Mouse (Mus musculus) heart, postnatal 0 days (tissue): ENCODE data around the gene Ei24. TPM values are rescaled to one million over a fixed set of nuclear protein-coding genes. Genes with fewer than 3 reads are reported as not detected.

ENCODE experiments used
- ATAC-seq: fragments of 200-750 bp; cut with Nextera tagmentation; 2 replicates; pipeline ENCODE4 v1.8.0; 2017; ENCODE audit warnings: low read depth, moderate number of reproducible peaks, moderate library complexity; ENCODE audit not compliant: insufficient read depth
- DNase-seq: peaks from one replicate; pipeline ENCODE4 v3.0.0-alpha.2; 2016; ENCODE audit warnings: low spot score
- H3K27ac ChIP-seq: fragments of 300-500 bp; sonication (generic); 2 replicates; pipeline ENCODE4 v1.5.1; 2014; ENCODE audit warnings: low read depth, mild to moderate bottlenecking
- H3K27me3 ChIP-seq: fragments of 300-500 bp; sonication (generic); 2 replicates; pipeline ENCODE4 v1.6.1; 2014; ENCODE audit warnings: low read length, mixed read lengths; ENCODE audit not compliant: control insufficient read depth, insufficient read depth
- H3K36me3 ChIP-seq: fragments of 300-500 bp; sonication (generic); replicated peaks from 2 replicates; pipeline ENCODE4 v1.6.1; 2014; ENCODE audit warnings: low read length, mixed read lengths; ENCODE audit not compliant: control insufficient read depth, insufficient read depth
- H3K4me1 ChIP-seq: fragments of 300-500 bp; sonication (generic); 2 replicates; pipeline ENCODE4 v1.6.1; 2014; ENCODE audit warnings: antibody characterized with exemption; ENCODE audit not compliant: control insufficient read depth, insufficient read depth
- H3K4me2 ChIP-seq: fragments of 300-500 bp; sonication (generic); 2 replicates; pipeline ENCODE4 v1.6.1; 2014; ENCODE audit warnings: low read depth, mild to moderate bottlenecking, low read length, moderate library complexity
- H3K4me3 ChIP-seq: fragments of 300-500 bp; sonication (generic); 2 replicates; pipeline ENCODE4 v1.5.1; 2014; ENCODE audit warnings: low read depth, low read length
- H3K9ac ChIP-seq: fragments of 300-500 bp; sonication (generic); replicated peaks from 2 replicates; pipeline ENCODE4 v1.6.1; 2014; ENCODE audit warnings: low read depth, low read length, mixed read lengths
- H3K9me3 ChIP-seq: fragments of 300-500 bp; sonication (generic); replicated peaks from 2 replicates; pipeline ENCODE4 v1.6.1; 2016; ENCODE audit warnings: low read length; ENCODE audit not compliant: control insufficient read depth
- CTCF ChIP-seq: IDR thresholded peaks from 2 replicates; pipeline ENCODE4 v1.5.1; 2016; ENCODE audit warnings: antibody characterized with exemption, control low read depth, low read depth
- EP300 ChIP-seq: IDR thresholded peaks from 2 replicates; pipeline ENCODE4 v1.6.1; 2016; ENCODE audit warnings: antibody characterized with exemption, low read depth
- WGBS: fragments of 180-500 bp; shearing (Covaris S2); extraction: QIAGEN DNeasy Blood & Tissue Kit; methylation state at CpG from one replicate; pipeline ENCODE4 v1.1.7; 2014; 5-methylcytosine and 5-hydroxymethylcytosine counted together
- polyA plus RNA-seq: library from polyadenylated mRNA; unstranded; fragments of >200 nt; fragmentation: Nextera tagmentation; extraction: Ambion mirVana; gene quantifications from 2 replicates; pipeline ENCODE4 v1.2.1, GENCODE M21; 2015
- total RNA-seq: library from RNA; depleted of rRNA; stranded (reverse); fragments of >200 nt; gene quantifications from 2 replicates; pipeline ENCODE4 v1.2.3, GENCODE M21; 2014; ENCODE audit warnings: low replicate concordance; rRNA removed

Ei24 gene
- total and polyA plus RNA-seq, 2 experiments from 2014 or later, result 71.7 to 87.3 TPM

DNA sequence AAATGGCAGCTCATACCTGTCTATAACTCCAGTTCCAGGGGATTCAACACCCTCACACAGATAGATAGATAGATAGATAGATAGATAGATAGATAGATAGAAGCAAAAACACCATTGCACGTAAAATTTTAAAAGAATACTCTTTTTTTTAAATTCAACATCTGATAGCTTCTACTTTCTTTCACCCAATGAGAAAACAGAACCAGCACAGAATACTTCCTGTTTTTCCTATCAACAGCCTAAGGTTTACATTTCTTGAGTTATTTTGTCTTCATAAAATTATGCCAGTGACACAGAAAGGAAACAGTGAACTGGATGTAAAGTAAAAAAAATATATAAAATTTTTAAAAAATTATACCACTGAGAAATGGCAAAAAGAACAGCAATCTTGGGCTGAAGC is 32.8 kb downstream of the Ei24 start:
- Histone ChIP-seq H3K4me2 (no peak overlapping the region), H3K27ac (no peak overlapping the region), H3K9ac (no peak overlapping the region), H3K9me3 (no peaks in the 10 kb centered on the region), H3K36me3 (peaks cover 39% of the 10 kb centered on the region), H3K4me1 (peaks cover 15% of the 10 kb centered on the region), H3K4me3 (no peak overlapping the region), H3K27me3 (no peaks in the 10 kb centered on the region)
- no peak for DNase-seq
- TF ChIP-seq CTCF (no peak), EP300 (no peak)
- WGBS, result 88% methylated on average over 1 of the region's 1 CpGs
- no peak for ATAC-seq

Other genes starting within 250 kb of the Ei24 start
- gene Gm17689, start 214.8 kb downstream of the Ei24 start, total RNA-seq, result not detected in 2 replicates
- gene Gm17689, start 214.8 kb downstream of the Ei24 start, polyA plus RNA-seq, result not detected in 2 replicates
- not detected in 2 replicates for gene A630095E13Rik, start 154.0 kb downstream of the Ei24 start, total RNA-seq
- gene A630095E13Rik, start 154.0 kb downstream of the Ei24 start, polyA plus RNA-seq, result not detected in 2 replicates
- gene Acrv1, start 104.2 kb downstream of the Ei24 start, total RNA-seq, result not detected in 2 replicates
- not detected in 2 replicates for gene Acrv1, start 104.2 kb downstream of the Ei24 start, polyA plus RNA-seq
- 4.7 and 12.3 TPM in 2 replicates for gene Chek1, start 70.3 kb downstream of the Ei24 start, total RNA-seq
- 5.1 and 6.9 TPM in 2 replicates for gene Chek1, start 70.3 kb downstream of the Ei24 start, polyA plus RNA-seq
- gene Stt3a, start 29.7 kb downstream of the Ei24 start, total RNA-seq, result 46.8 and 70.5 TPM in 2 replicates
- 81.4 and 86.4 TPM in 2 replicates for gene Stt3a, start 29.7 kb downstream of the Ei24 start, polyA plus RNA-seq
- gene Fez1, start 24.5 kb upstream of the Ei24 start, total RNA-seq, result 0.34 TPM in 1 of 2 replicates, not detected in the other
- gene Fez1, start 24.5 kb upstream of the Ei24 start, polyA plus RNA-seq, result 0.93 and 1.5 TPM in 2 replicates